Mouse (Mus musculus) left cerebral cortex, postnatal 10 days (tissue): ENCODE results near the gene Lsm12. TPM values are rescaled to one million over a fixed set of nuclear protein-coding genes. Genes with fewer than 3 reads are reported as not detected.

ENCODE experiments used
- DNase-seq, 2 experiments: peaks; one replicate each; pipeline ENCODE4 v3.0.0; 2021 to 2022; ENCODE audit warnings: low spot score in 2 of 2, mixed read lengths in 1 of 2; ENCODE audit errors: extremely low spot score in 1 of 2
- intact Hi-C: fragments of 180-260 bp; cut with DNase I; formaldehyde crosslinking; loops from one replicate; pipeline ENCODE4 v1.15.1; 2025
- total RNA-seq, 2 experiments: library from RNA; stranded (reverse); gene quantifications; 2 replicates each; pipeline ENCODE4 v1.2.3; 2021

Gene Lsm12
- total RNA-seq, 2 experiments from 2014 or later, result 67.6 to 72.3 TPM

- no peak for DNase-seq
- intact Hi-C loops, result no loop called here
Measured at GRCm38 (mm10) chr11:102217876-102218430, 32.9 kb upstream of the Lsm12 start.

GRCm38 (mm10) chr11:102217396-102217795, 32.3 kb upstream of the Lsm12 start:
- intact Hi-C loops, result no loop called here
- DNase-seq, result no peak

DNA sequence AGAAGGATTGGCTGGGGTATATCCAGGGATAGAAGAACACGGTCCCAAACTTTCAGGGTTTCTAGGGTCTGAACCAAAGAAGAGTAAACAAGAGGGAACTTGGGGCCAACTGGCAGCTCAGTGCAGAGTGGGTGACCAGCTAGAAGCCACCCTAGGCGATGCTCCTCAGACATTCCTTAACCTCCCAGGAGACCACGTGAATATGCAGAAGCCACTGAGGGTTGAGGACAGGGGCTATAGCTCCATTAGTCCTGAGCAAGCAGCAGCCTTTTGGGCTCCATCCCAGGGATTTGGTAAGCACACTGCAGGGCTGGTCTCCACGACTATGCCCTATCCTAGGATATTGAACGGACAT, 31.8 kb upstream of the Lsm12 start:
- no peak for DNase-seq
- intact Hi-C loops, result no loop called here

DNA sequence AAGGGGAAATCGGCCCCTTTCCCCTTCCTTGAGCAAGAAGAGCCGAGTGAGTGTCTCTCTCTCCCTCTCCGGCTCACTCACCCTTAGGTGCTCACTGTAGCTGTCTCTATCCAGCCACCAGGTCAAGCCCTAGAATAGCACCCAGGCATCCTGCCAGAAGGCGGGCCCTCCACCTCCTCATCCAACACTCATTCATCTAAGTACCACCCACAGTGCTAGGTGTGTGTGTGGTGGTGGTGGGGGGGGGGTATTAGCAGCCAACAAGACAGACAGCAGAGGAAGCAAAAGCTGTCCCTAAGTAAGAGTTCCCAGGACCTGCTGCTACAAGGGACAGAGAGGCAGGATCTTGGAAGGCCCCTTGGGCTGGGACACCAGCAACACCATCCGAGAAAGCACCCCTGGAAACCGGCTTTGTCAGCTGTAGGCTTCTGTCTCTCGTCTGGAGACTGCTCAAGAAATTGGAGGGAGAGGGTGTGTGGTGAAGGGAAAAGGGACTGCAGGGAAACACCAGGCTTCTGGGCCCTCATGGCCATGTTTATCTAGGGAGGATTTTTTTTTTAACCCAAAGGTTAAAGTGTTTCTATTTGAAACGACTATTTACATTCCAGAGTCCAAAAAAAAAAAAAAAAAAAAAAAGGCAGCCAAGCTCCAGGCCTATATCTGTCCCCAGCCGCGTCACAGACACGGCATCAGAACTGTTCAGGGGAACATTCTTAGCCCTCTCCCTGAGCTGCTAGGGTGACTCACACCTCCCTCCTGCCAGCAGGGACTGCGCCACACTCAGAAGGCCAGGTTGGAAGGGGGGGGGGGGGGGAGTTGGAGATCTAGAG, 31.2 kb upstream of the Lsm12 start:
- no peak for DNase-seq
- intact Hi-C loops, result no loop called here

GRCm38 (mm10) chr11:102215511-102215910, 30.4 kb upstream of the Lsm12 start:
- DNase-seq, result no peak
- intact Hi-C loops, result no loop called here

DNA sequence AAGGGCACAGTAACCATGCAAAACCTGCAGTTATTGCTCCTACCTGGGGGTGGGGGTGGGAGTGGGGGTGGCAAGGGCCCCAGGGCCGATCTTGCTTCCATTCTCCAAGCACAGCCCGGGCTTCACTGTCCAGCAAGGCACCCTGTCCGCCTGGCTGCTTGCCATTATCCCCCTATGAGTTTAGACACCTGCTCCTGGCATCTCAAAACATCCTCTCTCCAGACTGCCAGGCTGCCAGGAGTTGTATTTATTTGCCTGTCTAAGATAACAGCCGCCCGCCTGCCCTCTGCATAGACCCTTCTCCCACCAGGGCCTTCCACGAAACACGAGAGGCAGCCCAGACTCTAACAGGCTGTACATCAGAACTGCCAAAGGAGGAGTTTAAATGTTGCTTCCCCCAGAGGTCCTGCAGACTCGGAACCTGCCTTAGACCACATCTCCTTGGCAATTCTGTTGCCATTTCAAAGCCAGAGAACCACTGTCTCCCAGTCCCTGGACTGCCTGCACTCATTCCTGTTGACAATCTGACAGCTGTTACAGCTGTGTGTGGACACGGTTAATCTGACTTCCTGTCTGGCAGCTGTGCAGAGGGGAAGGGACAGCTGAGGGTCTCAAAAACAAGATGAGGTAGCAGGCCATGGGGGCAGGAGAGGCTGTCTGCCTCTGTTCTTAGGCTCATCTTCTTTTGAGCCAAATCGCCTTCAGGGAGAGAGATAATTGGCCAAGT, 29.5 kb upstream of the Lsm12 start:
- no peak for DNase-seq
- intact Hi-C loops, result no loop called here

DNA sequence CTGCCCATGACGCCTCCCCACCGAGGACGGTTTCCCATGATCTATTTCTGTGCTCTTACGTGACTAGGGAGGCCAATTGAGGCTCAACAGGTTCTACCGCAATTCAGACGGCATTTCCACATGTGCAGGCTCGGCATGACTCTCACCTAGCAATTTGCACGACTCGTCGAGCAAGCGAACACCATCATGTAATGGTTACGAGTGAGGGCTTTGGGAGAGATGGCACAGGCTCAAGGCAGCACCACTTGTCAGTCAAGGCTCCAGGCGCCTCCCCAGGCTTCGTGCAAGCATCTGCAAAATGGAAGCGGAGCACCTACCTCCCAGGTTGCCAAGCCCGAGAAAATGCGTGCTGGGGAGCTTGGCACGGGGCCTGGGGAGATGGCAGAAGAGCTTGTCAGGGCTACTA, 26.8 kb upstream of the Lsm12 start:
- intact Hi-C loops, result no loop called here
- no peak for DNase-seq

DNA sequence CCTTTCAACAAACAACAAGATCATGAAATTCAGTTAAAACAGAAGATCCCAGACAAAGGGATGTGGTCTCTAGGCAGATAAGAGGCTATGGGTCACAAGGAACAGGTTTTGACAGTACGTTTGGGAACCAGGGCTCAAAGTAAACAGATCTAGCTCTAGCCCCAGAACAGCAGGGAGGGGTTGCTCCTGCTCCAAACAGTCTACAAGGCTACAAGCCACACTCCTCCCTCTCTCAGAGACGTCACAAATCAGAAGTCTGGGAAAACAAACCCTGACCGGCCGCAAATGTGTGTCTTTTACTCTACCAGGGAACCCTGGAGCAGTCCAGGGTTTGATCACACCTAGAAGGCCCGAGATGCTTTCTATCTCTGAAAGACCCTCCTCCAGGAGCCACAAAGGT, 25.9 kb upstream of the Lsm12 start:
- intact Hi-C loops, result no loop called here

GRCm38 (mm10) chr11:102210185-102210584, 25.1 kb upstream of the Lsm12 start:
- intact Hi-C loops, result no loop called here
- no peak for DNase-seq

More for the DNA sequence above, 25.9 kb upstream of the Lsm12 start:
- no peak for DNase-seq

- DNase-seq, result no peak
- intact Hi-C loops, result no loop called here
Measured at GRCm38 (mm10) chr11:102209742-102210141, 24.6 kb upstream of the Lsm12 start.

- no peak for DNase-seq
- intact Hi-C loops, result no loop called here
Measured at GRCm38 (mm10) chr11:102208846-102209245, 23.8 kb upstream of the Lsm12 start.

- intact Hi-C loops, result no loop called here
- peak in 1 of 2 experiments; percentile 75 for DNase-seq
Measured at GRCm38 (mm10) chr11:102207825-102208777, 23.0 kb upstream of the Lsm12 start.

- DNase-seq, result peak in 1 of 2 experiments; percentile 38
- intact Hi-C loops, result no loop called here
Measured at GRCm38 (mm10) chr11:102206481-102206880, 21.4 kb upstream of the Lsm12 start.

- intact Hi-C loops, result no loop called here
- DNase-seq, result no peak
Measured at GRCm38 (mm10) chr11:102201408-102201821, 16.3 kb upstream of the Lsm12 start.

DNA sequence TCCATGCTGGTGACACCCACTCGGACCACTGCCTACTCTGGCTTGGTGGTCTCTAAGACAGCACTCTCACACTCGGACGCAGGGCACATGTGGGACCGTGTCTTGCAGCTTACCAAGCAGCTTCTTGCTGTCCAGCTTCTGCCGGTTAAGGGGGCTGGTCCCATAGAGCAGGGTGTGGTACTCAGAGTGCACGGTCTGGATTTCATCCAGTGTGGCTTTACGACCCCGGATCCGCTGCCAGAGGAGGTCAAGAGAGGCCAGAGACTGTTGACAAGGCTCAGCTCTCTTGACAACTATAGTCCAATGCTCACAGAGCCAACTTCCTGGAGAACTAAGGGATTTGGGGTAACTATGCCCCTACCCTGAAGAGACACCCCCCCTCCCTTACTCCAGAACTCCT, 14.8 kb upstream of the Lsm12 start:
- DNase-seq, result no peak
- intact Hi-C loops, result no loop called here

- DNase-seq, result no peak
- intact Hi-C loops, result no loop called here
Measured at GRCm38 (mm10) chr11:102198245-102198644, 13.1 kb upstream of the Lsm12 start.

- DNase-seq, result peak in 1 of 2 experiments; percentile 55
- intact Hi-C loops, result no loop called here
Measured at GRCm38 (mm10) chr11:102196018-102196797, 11.1 kb upstream of the Lsm12 start.
